ENCODE assay signal across 23 mouse cellular contexts in the genomic region with DNA sequence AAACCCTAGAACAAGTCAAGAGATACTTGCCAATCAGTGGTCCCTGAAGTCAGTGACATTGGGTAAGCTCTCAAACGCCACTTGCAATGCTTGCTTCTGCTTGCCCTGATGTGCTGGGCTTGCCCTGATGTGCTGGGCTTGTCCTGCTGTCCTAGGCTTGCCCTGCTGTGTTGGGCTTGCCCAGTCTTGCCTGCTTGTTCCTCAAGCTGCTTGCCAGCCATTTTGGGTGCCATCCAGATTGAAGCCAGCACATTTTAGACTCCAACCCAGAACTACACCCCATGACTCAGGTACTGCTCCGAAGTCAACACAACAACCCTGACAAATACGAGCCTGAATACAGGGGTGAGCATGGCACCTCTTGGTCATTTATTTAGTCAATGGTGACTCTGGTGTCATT. TPM values are rescaled to one million over a fixed set of nuclear protein-coding genes. Genes with fewer than 3 reads are reported as not detected.
A peak's percentile ranks its signal among the peaks of the same experiment; 100 is the strongest.
DNase-seq lines count a peak whose midpoint lies in the region; ATAC-seq and TF ChIP-seq lines count a peak whose summit lies in the region.
"Had no signal": no experiment of that assay in that cellular context is flagged by ENCODE, and none has a peak within 500 bp of the region (broad histone marks: within the 10 kb centered on the region; RNA-seq: fewer than 3 reads in every experiment).

No protein-coding gene starts in this region.

- H3K27me3 ChIP-seq in intestine, embryonic 14.5 days (replicated peaks; ENCODE audit: control insufficient read depth, insufficient read depth, low read length): no peaks in the 10 kb centered on the region
- no peaks in the 10 kb centered on the region for H3K27me3 ChIP-seq in intestine, postnatal 0 days (replicated peaks; ENCODE audit: control insufficient read depth, insufficient read depth, low read length)
- no peaks in the 10 kb centered on the region for H3K27me3 ChIP-seq in hindbrain, embryonic 16.5 days (replicated peaks; ENCODE audit: control insufficient read depth, insufficient read depth, low read length)
- H3K27me3 ChIP-seq: CH12.LX; embryonic facial prominence, embryonic 15.5 days; forebrain, embryonic 13.5 days; heart, embryonic 13.5 days; hindbrain, embryonic 15.5 days had no signal

- peak; percentile 38 for DNase-seq in intestine, embryonic 14.5 days (ENCODE audit: low spot score)
- peak; percentile 11 to 17 for DNase-seq in urinary bladder, postnatal 36 days (ENCODE audit: low spot score in 2 of 2)
- no peak for DNase-seq in urinary bladder, postnatal 10 days (ENCODE audit: low spot score)
- peak; percentile 77 for DNase-seq in fat pad, adult 2 months (ENCODE audit: extremely low read depth, low read depth, low spot score)
- DNase-seq in adrenal gland, adult (ENCODE audit: inconsistent age in 2 of 2, low spot score in 1 of 2): no peak
- DNase-seq: adrenal gland, postnatal 14 days; cerebellum, adult 2 months; cerebellum, postnatal 10 days; embryo, embryonic 11 days; forebrain, postnatal 0 days; gastrocnemius, postnatal 14 days; heart, postnatal 36 days had no signal

- H3K4me1 ChIP-seq in intestine, embryonic 14.5 days (replicated peaks; ENCODE audit: control insufficient read depth, insufficient read depth, low read length): no peaks in the 10 kb centered on the region
- no peaks in the 10 kb centered on the region for H3K4me1 ChIP-seq in intestine, postnatal 0 days (replicated peaks; ENCODE audit: control insufficient read depth, insufficient read depth, low read length)
- no peaks in the 10 kb centered on the region; the same call in 1 of the 2 replicates for H3K4me1 ChIP-seq in hindbrain, embryonic 16.5 days (ENCODE audit: control insufficient read depth, insufficient read depth, low read depth, low read length)
- H3K4me1 ChIP-seq: hindbrain, embryonic 15.5 days had no signal

- 85% methylated on average over 3 of the region's 3 CpGs for WGBS in intestine, embryonic 14.5 days
- WGBS in intestine, postnatal 0 days: 82% methylated on average over 3 of the region's 3 CpGs
- 93% methylated on average over 3 of the region's 3 CpGs for WGBS in hindbrain, embryonic 16.5 days

- H3K4me3 ChIP-seq in intestine, embryonic 14.5 days (ENCODE audit: low read depth, low read length): no peak overlapping the region
- no peak overlapping the region for H3K4me3 ChIP-seq in intestine, postnatal 0 days (ENCODE audit: low read depth, low read length)
- H3K4me3 ChIP-seq in hindbrain, embryonic 16.5 days (ENCODE audit: low read length): no peak overlapping the region
- H3K4me3 ChIP-seq: embryonic facial prominence, embryonic 15.5 days; forebrain, embryonic 13.5 days; heart, embryonic 13.5 days; hindbrain, embryonic 15.5 days had no signal

- H3K9me3 ChIP-seq in intestine, embryonic 14.5 days (ENCODE audit: control insufficient read depth, low read length): no peaks in the 10 kb centered on the region
- no peaks in the 10 kb centered on the region for H3K9me3 ChIP-seq in intestine, postnatal 0 days (ENCODE audit: control insufficient read depth)
- H3K9me3 ChIP-seq in hindbrain, embryonic 16.5 days (ENCODE audit: control insufficient read depth, low read length): no peaks in the 10 kb centered on the region
- H3K9me3 ChIP-seq: embryonic facial prominence, embryonic 15.5 days; forebrain, embryonic 13.5 days; heart, embryonic 13.5 days; hindbrain, embryonic 15.5 days had no signal

- ATAC-seq in intestine, embryonic 14.5 days (replicated peaks; ENCODE audit: low FRiP score, low TSS enrichment, low read depth): no peak
- no peak for ATAC-seq in intestine, postnatal 0 days
- no peak for ATAC-seq in hindbrain, embryonic 16.5 days
- ATAC-seq: forebrain, embryonic 13.5 days; forebrain, postnatal 0 days; inflammation-experienced regulatory T-cells, adult 6 months had no signal

- no peaks in the 10 kb centered on the region for H3K36me3 ChIP-seq in intestine, embryonic 14.5 days (ENCODE audit: control insufficient read depth, insufficient read depth, low read length)
- H3K36me3 ChIP-seq in intestine, postnatal 0 days (ENCODE audit: control insufficient read depth, insufficient read depth): no peaks in the 10 kb centered on the region
- no peaks in the 10 kb centered on the region for H3K36me3 ChIP-seq in hindbrain, embryonic 16.5 days (ENCODE audit: control insufficient read depth, insufficient read depth, low read length)
- H3K36me3 ChIP-seq: embryonic facial prominence, embryonic 15.5 days; heart, embryonic 13.5 days; hindbrain, embryonic 15.5 days had no signal

- no peak overlapping the region for H3K27ac ChIP-seq in intestine, embryonic 14.5 days (ENCODE audit: low read depth)
- H3K27ac ChIP-seq in intestine, postnatal 0 days (ENCODE audit: low read depth, low read length): no peak overlapping the region
- no peak overlapping the region for H3K27ac ChIP-seq in hindbrain, embryonic 16.5 days (ENCODE audit: low read depth, low read length)
- H3K27ac ChIP-seq: embryonic facial prominence, embryonic 15.5 days; forebrain, embryonic 13.5 days; heart, embryonic 13.5 days; hindbrain, embryonic 15.5 days had no signal

- TF ChIP-seq CTCF in intestine, postnatal 0 days (IDR thresholded peaks at IDR 0.05; ENCODE audit: low read depth): no peak

- H3K9ac ChIP-seq in intestine, embryonic 14.5 days (ENCODE audit: low read length): no peak overlapping the region
- no peak overlapping the region for H3K9ac ChIP-seq in intestine, postnatal 0 days (ENCODE audit: low read depth, low read length)
- no peak overlapping the region for H3K9ac ChIP-seq in hindbrain, embryonic 16.5 days (ENCODE audit: low read depth, low read length)
- H3K9ac ChIP-seq: embryonic facial prominence, embryonic 15.5 days; forebrain, embryonic 13.5 days; forebrain, postnatal 0 days; hindbrain, embryonic 15.5 days had no signal

- no peak overlapping the region for H3K4me2 ChIP-seq in intestine, embryonic 14.5 days (ENCODE audit: low read length)
- H3K4me2 ChIP-seq in intestine, postnatal 0 days (replicated peaks; ENCODE audit: low read depth): no peak overlapping the region
- H3K4me2 ChIP-seq in hindbrain, embryonic 16.5 days (ENCODE audit: low read length): no peak overlapping the region
- H3K4me2 ChIP-seq: embryonic facial prominence, embryonic 15.5 days; forebrain, embryonic 13.5 days; heart, embryonic 13.5 days; hindbrain, embryonic 15.5 days had no signal

RNA-seq across cellular contexts. Expression of gene Pcare, which starts 10.5 kb away (rescaled TPM):
- not detected in 2 replicates for polyA plus RNA-seq in intestine, embryonic 14.5 days (2014; fragmentation: Nextera tagmentation; extraction: Ambion mirVana)
- not detected in 2 replicates for polyA plus RNA-seq in intestine, postnatal 0 days (2015; fragmentation: Nextera tagmentation; extraction: Ambion mirVana)
- 0.03 TPM in 1 of 2 replicates, not detected in the other for polyA plus RNA-seq in hindbrain, embryonic 16.5 days (2015; fragmentation: Nextera tagmentation; extraction: Ambion mirVana)
- polyA plus RNA-seq: cerebellum, adult 2 months; embryonic facial prominence, embryonic 11.5 days; embryonic facial prominence, embryonic 15.5 days; forebrain, embryonic 13.5 days; forebrain, postnatal 0 days; gonadal fat pad, adult 2 months; heart, embryonic 13.5 days; hindbrain, embryonic 11.5 days; hindbrain, embryonic 15.5 days; inflammation-experienced regulatory T-cells, adult 6 months had no signal

RNA-seq across cellular contexts. Expression of gene Clip4, which starts 26.1 kb away (rescaled TPM):
- 4.7 and 5.1 TPM in 2 replicates for polyA plus RNA-seq in intestine, embryonic 14.5 days (2014; fragmentation: Nextera tagmentation; extraction: Ambion mirVana)
- 3.3 and 3.7 TPM in 2 replicates for polyA plus RNA-seq in intestine, postnatal 0 days (2015; fragmentation: Nextera tagmentation; extraction: Ambion mirVana)
- polyA plus RNA-seq in hindbrain, embryonic 16.5 days (2015; fragmentation: Nextera tagmentation; extraction: Ambion mirVana): 15.1 and 15.3 TPM in 2 replicates

Comparison
In these comparisons a context has a peak if more than half of its experiments do, and no peak if none do; other contexts are left out.
1. DNase-seq: peak in intestine, embryonic 14.5 days (single experiment), urinary bladder, postnatal 36 days (2 of 2) and fat pad, adult 2 months (single experiment); none in urinary bladder, postnatal 10 days (single experiment) and adrenal gland, adult (0 of 2).